Mouse (Mus musculus): ENCODE results near the gene Ugt1a2. TPM values are rescaled to one million over a fixed set of nuclear protein-coding genes. Genes with fewer than 3 reads are reported as not detected.
"Not testable (repeated sequence)": the region's sequence is repeated elsewhere in the genome, so short reads cannot be mapped to it uniquely, and the experiment has no call there.

The Ugt1a2 gene
- not detected in 2 replicates for polyA plus RNA-seq (2012)

GRCm38 (mm10) chr1:88200456-88200855 is at the start of gene Ugt1a2:
TSS of gene Ugt1a2 (plus strand) at chr1:88200601.
- peaks cover 27% of the 10 kb centered on the region for H3K36me3 ChIP-seq (ENCODE audit: control insufficient read depth)
- no peak for TF ChIP-seq GATA1 (IDR thresholded peaks at IDR 0.05; ENCODE audit: low read length)
- TF ChIP-seq TAL1 (IDR thresholded peaks at IDR 0.05; ENCODE audit: low read length), result no peak
- peaks cover 13% of the 10 kb centered on the region for H3K27me3 ChIP-seq (ENCODE audit: control insufficient read depth)
- H3K9me3 ChIP-seq (ENCODE audit: control insufficient read depth, low read length), result peaks cover 12% of the 10 kb centered on the region
- peaks cover 20% of the 10 kb centered on the region for H3K4me1 ChIP-seq (ENCODE audit: control insufficient read depth)
- no peak within 1 kb of the TSS for H3K4me3 ChIP-seq (replicated peaks)

- H3K4me1 ChIP-seq (ENCODE audit: control insufficient read depth), result no peaks in the 10 kb centered on the region
- no peaks in the 10 kb centered on the region for H3K36me3 ChIP-seq (ENCODE audit: control insufficient read depth)
- no peaks in the 10 kb centered on the region for H3K9me3 ChIP-seq (ENCODE audit: control insufficient read depth, low read length)
- TF ChIP-seq TAL1 (IDR thresholded peaks at IDR 0.05; ENCODE audit: low read length) (no peak), GATA1 (IDR thresholded peaks at IDR 0.05; ENCODE audit: low read length) (no peak)
- H3K27me3 ChIP-seq (ENCODE audit: control insufficient read depth), result no peaks in the 10 kb centered on the region
- no peak overlapping the region for H3K4me3 ChIP-seq (replicated peaks)
Observed at GRCm38 (mm10) chr1:88158430-88158829, 42.0 kb upstream of the Ugt1a2 start.

- Histone ChIP-seq H3K4me3 (replicated peaks) (no peak within 1 kb of the TSS), H3K4me1 (ENCODE audit: control insufficient read depth) (no peaks in the 10 kb centered on the region), H3K36me3 (ENCODE audit: control insufficient read depth) (no peaks in the 10 kb centered on the region), H3K27me3 (ENCODE audit: control insufficient read depth) (no peaks in the 10 kb centered on the region), H3K9me3 (ENCODE audit: control insufficient read depth, low read length) (no peaks in the 10 kb centered on the region)
- TF ChIP-seq TAL1 (IDR thresholded peaks at IDR 0.05; ENCODE audit: low read length) (no peak), GATA1 (IDR thresholded peaks at IDR 0.05; ENCODE audit: low read length) (no peak)
Observed at GRCm38 (mm10) chr1:88165711-88166110, 34.7 kb upstream of the Ugt1a2 start, which contains the start of gene Ugt1a5. TSS of gene Ugt1a5 (plus strand) at chr1:88166012.

GRCm38 (mm10) chr1:88172190-88172589 is 28.2 kb upstream of the Ugt1a2 start:
- not testable (repeated sequence) for H3K4me3 ChIP-seq (replicated peaks); H3K36me3 ChIP-seq (ENCODE audit: control insufficient read depth); H3K27me3 ChIP-seq (ENCODE audit: control insufficient read depth); H3K4me1 ChIP-seq (ENCODE audit: control insufficient read depth)
- peaks cover 15% of the 10 kb centered on the region for H3K9me3 ChIP-seq (ENCODE audit: control insufficient read depth, low read length)

GRCm38 (mm10) chr1:88179657-88180056 is 20.7 kb upstream of the Ugt1a2 start:
- Histone ChIP-seq H3K36me3 (ENCODE audit: control insufficient read depth) (no peaks in the 10 kb centered on the region; the same call in 1 of the 2 replicates), H3K9me3 (ENCODE audit: control insufficient read depth, low read length) (peaks cover 22% of the 10 kb centered on the region), H3K4me3 (replicated peaks) (no peak overlapping the region), H3K27me3 (ENCODE audit: control insufficient read depth) (no peaks in the 10 kb centered on the region), H3K4me1 (ENCODE audit: control insufficient read depth) (no peaks in the 10 kb centered on the region)
- TF ChIP-seq GATA1 (IDR thresholded peaks at IDR 0.05; ENCODE audit: low read length), result no peak
- no peak for TF ChIP-seq TAL1 (IDR thresholded peaks at IDR 0.05; ENCODE audit: low read length)

GRCm38 (mm10) chr1:88186325-88186935 is 14.0 kb upstream of the Ugt1a2 start:
- Histone ChIP-seq H3K4me3 (replicated peaks) (no peak overlapping the region), H3K9me3 (ENCODE audit: control insufficient read depth, low read length) (no peaks in the 10 kb centered on the region), H3K27me3 (ENCODE audit: control insufficient read depth) (peaks cover 2% of the 10 kb centered on the region; the same call in 1 of the 2 replicates), H3K36me3 (ENCODE audit: control insufficient read depth) (no peaks in the 10 kb centered on the region), H3K4me1 (ENCODE audit: control insufficient read depth) (no peaks in the 10 kb centered on the region)
- TF ChIP-seq GATA1 (IDR thresholded peaks at IDR 0.05; ENCODE audit: low read length) (no peak), TAL1 (IDR thresholded peaks at IDR 0.05; ENCODE audit: low read length) (no peak)

- H3K27me3 ChIP-seq (ENCODE audit: control insufficient read depth), result peaks cover 8% of the 10 kb centered on the region
- no peaks in the 10 kb centered on the region for H3K36me3 ChIP-seq (ENCODE audit: control insufficient read depth)
- no peaks in the 10 kb centered on the region for H3K4me1 ChIP-seq (ENCODE audit: control insufficient read depth)
- H3K4me3 ChIP-seq (replicated peaks), result no peak overlapping the region
- no peaks in the 10 kb centered on the region for H3K9me3 ChIP-seq (ENCODE audit: control insufficient read depth, low read length)
- TF ChIP-seq TAL1 (IDR thresholded peaks at IDR 0.05; ENCODE audit: low read length), result no peak
- TF ChIP-seq GATA1 (IDR thresholded peaks at IDR 0.05; ENCODE audit: low read length), result no peak
Observed at GRCm38 (mm10) chr1:88192136-88192535, 8.3 kb upstream of the Ugt1a2 start.

GRCm38 (mm10) chr1:88195687-88196086 is 4.7 kb upstream of the Ugt1a2 start:
- H3K4me1 ChIP-seq (ENCODE audit: control insufficient read depth), result no peaks in the 10 kb centered on the region
- TF ChIP-seq GATA1 (IDR thresholded peaks at IDR 0.05; ENCODE audit: low read length) (no peak), TAL1 (IDR thresholded peaks at IDR 0.05; ENCODE audit: low read length) (no peak)
- H3K27me3 ChIP-seq (ENCODE audit: control insufficient read depth), result peaks cover 21% of the 10 kb centered on the region
- H3K9me3 ChIP-seq (ENCODE audit: control insufficient read depth, low read length), result no peaks in the 10 kb centered on the region
- no peaks in the 10 kb centered on the region for H3K36me3 ChIP-seq (ENCODE audit: control insufficient read depth)
- H3K4me3 ChIP-seq (replicated peaks), result no peak overlapping the region

GRCm38 (mm10) chr1:88197443-88197842 is 3.0 kb upstream of the Ugt1a2 start:
- Histone ChIP-seq H3K36me3 (ENCODE audit: control insufficient read depth) (peaks cover 1% of the 10 kb centered on the region; the same call in 1 of the 2 replicates), H3K9me3 (ENCODE audit: control insufficient read depth, low read length) (no peaks in the 10 kb centered on the region), H3K4me3 (replicated peaks) (no peak overlapping the region), H3K4me1 (ENCODE audit: control insufficient read depth) (no peaks in the 10 kb centered on the region), H3K27me3 (ENCODE audit: control insufficient read depth) (peaks cover 19% of the 10 kb centered on the region)
- no peak for TF ChIP-seq GATA1 (IDR thresholded peaks at IDR 0.05; ENCODE audit: low read length)
- no peak for TF ChIP-seq TAL1 (IDR thresholded peaks at IDR 0.05; ENCODE audit: low read length)

- no peak overlapping the region for H3K4me3 ChIP-seq (replicated peaks)
- peaks cover 13% of the 10 kb centered on the region for H3K27me3 ChIP-seq (ENCODE audit: control insufficient read depth)
- H3K9me3 ChIP-seq (ENCODE audit: control insufficient read depth, low read length), result peaks cover 7% of the 10 kb centered on the region
- peaks cover 24% of the 10 kb centered on the region for H3K36me3 ChIP-seq (ENCODE audit: control insufficient read depth)
- TF ChIP-seq TAL1 (IDR thresholded peaks at IDR 0.05; ENCODE audit: low read length) (no peak), GATA1 (IDR thresholded peaks at IDR 0.05; ENCODE audit: low read length) (no peak)
- H3K4me1 ChIP-seq (ENCODE audit: control insufficient read depth), result peaks cover 15% of the 10 kb centered on the region
Observed at GRCm38 (mm10) chr1:88199996-88200395, 405 bp upstream of the Ugt1a2 start.
